Mouse (Mus musculus): ENCODE results near the gene Garnl3. TPM values are rescaled to one million over a fixed set of nuclear protein-coding genes. Genes with fewer than 3 reads are reported as not detected.

The Garnl3 gene
- polyA plus RNA-seq, 1 experiment from 2014 or later, result 6.3 TPM

GRCm38 (mm10) chr2:33167060-33167459, 35.6 kb upstream of the Garnl3 start:
- no peak overlapping the region for H3K27ac ChIP-seq (ENCODE audit: low read depth, low read length)
- no peak for TF ChIP-seq CTCF (IDR thresholded peaks at IDR 0.05; ENCODE audit: low read depth)
- 73% methylated on average over 3 of the region's 3 CpGs for WGBS
- H3K9me3 ChIP-seq (ENCODE audit: control insufficient read depth), result no peaks in the 10 kb centered on the region
- H3K27me3 ChIP-seq (replicated peaks; ENCODE audit: control insufficient read depth, insufficient read depth, low read length), result no peaks in the 10 kb centered on the region
- peaks cover 10% of the 10 kb centered on the region; the same call in 1 of the 2 replicates for H3K36me3 ChIP-seq (ENCODE audit: control insufficient read depth, insufficient read depth)
- H3K4me3 ChIP-seq (ENCODE audit: low read depth, low read length), result no peak overlapping the region
- no peak for ATAC-seq
- H3K4me2 ChIP-seq (replicated peaks; ENCODE audit: low read depth), result no peak overlapping the region
- no peak overlapping the region for H3K9ac ChIP-seq (ENCODE audit: low read depth, low read length)
- H3K4me1 ChIP-seq (replicated peaks; ENCODE audit: control insufficient read depth, insufficient read depth, low read length), result peaks cover 2% of the 10 kb centered on the region; the same call in 1 of the 2 replicates

GRCm38 (mm10) chr2:33165710-33166374, 34.4 kb upstream of the Garnl3 start:
- no peak; the same call in 1 of the 2 replicates for ATAC-seq
- H3K27me3 ChIP-seq (replicated peaks; ENCODE audit: control insufficient read depth, insufficient read depth, low read length), result no peaks in the 10 kb centered on the region
- H3K9me3 ChIP-seq (ENCODE audit: control insufficient read depth), result no peaks in the 10 kb centered on the region
- no peak for TF ChIP-seq CTCF (IDR thresholded peaks at IDR 0.05; ENCODE audit: low read depth)
- H3K9ac ChIP-seq (ENCODE audit: low read depth, low read length), result no peak overlapping the region
- H3K36me3 ChIP-seq (ENCODE audit: control insufficient read depth, insufficient read depth), result peaks cover 8% of the 10 kb centered on the region; the same call in 1 of the 2 replicates
- no peak overlapping the region for H3K4me3 ChIP-seq (ENCODE audit: low read depth, low read length)
- H3K4me2 ChIP-seq (replicated peaks; ENCODE audit: low read depth), result no peak overlapping the region
- H3K27ac ChIP-seq (ENCODE audit: low read depth, low read length), result no peak overlapping the region; the same call in 1 of the 2 replicates
- WGBS, result 49% methylated on average over 7 of the region's 7 CpGs
- H3K4me1 ChIP-seq (replicated peaks; ENCODE audit: control insufficient read depth, insufficient read depth, low read length), result peaks cover 2% of the 10 kb centered on the region; the same call in 1 of the 2 replicates

- H3K9me3 ChIP-seq (ENCODE audit: control insufficient read depth), result no peaks in the 10 kb centered on the region
- H3K4me3 ChIP-seq (ENCODE audit: low read depth, low read length), result no peak overlapping the region
- no peaks in the 10 kb centered on the region for H3K27me3 ChIP-seq (replicated peaks; ENCODE audit: control insufficient read depth, insufficient read depth, low read length)
- no peak for ATAC-seq
- no peak overlapping the region; the same call in 1 of the 2 replicates for H3K27ac ChIP-seq (ENCODE audit: low read depth, low read length)
- H3K36me3 ChIP-seq (ENCODE audit: control insufficient read depth, insufficient read depth), result peaks cover 8% of the 10 kb centered on the region; the same call in 1 of the 2 replicates
- WGBS, result 63% methylated on average over 4 of the region's 4 CpGs
- no peak overlapping the region for H3K9ac ChIP-seq (ENCODE audit: low read depth, low read length)
- no peak for TF ChIP-seq CTCF (IDR thresholded peaks at IDR 0.05; ENCODE audit: low read depth)
- H3K4me2 ChIP-seq (replicated peaks; ENCODE audit: low read depth), result no peak overlapping the region
- peaks cover 2% of the 10 kb centered on the region; the same call in 1 of the 2 replicates for H3K4me1 ChIP-seq (replicated peaks; ENCODE audit: control insufficient read depth, insufficient read depth, low read length)
These were observed 33.8 kb upstream of the Garnl3 start for GRCm38 (mm10) chr2:33165229-33165628.

DNA sequence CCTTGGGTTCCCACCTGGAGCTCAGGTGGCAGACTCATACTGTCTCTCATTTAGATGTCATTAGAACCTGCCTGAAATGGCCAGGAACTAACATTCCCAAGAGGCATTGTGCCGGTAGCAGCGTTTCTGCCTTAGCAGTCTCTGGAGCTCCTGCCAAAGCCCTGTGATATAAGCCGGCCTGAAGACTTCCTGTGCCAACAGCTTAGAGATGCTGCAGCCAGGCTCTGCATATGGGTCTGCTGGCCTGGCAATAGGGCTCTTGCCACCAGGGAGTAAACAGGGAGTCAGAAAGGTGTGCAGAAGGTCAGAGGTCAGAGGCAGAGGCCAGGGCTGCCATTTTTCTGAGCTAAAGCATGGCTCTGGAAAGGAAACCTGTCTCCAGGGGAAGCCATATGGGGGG, 33.2 kb upstream of the Garnl3 start:
- Histone ChIP-seq H3K9ac (ENCODE audit: low read depth, low read length) (no peak overlapping the region), H3K4me3 (ENCODE audit: low read depth, low read length) (no peak overlapping the region), H3K4me1 (replicated peaks; ENCODE audit: control insufficient read depth, insufficient read depth, low read length) (peaks cover 5% of the 10 kb centered on the region; the same call in 1 of the 2 replicates), H3K27me3 (replicated peaks; ENCODE audit: control insufficient read depth, insufficient read depth, low read length) (no peaks in the 10 kb centered on the region), H3K27ac (ENCODE audit: low read depth, low read length) (no peak overlapping the region), H3K4me2 (replicated peaks; ENCODE audit: low read depth) (no peak overlapping the region), H3K36me3 (ENCODE audit: control insufficient read depth, insufficient read depth) (peaks cover 8% of the 10 kb centered on the region; the same call in 1 of the 2 replicates), H3K9me3 (ENCODE audit: control insufficient read depth) (no peaks in the 10 kb centered on the region)
- 52% methylated on average over 3 of the region's 3 CpGs for WGBS
- no peak for ATAC-seq
- TF ChIP-seq CTCF (IDR thresholded peaks at IDR 0.05; ENCODE audit: low read depth), result no peak

DNA sequence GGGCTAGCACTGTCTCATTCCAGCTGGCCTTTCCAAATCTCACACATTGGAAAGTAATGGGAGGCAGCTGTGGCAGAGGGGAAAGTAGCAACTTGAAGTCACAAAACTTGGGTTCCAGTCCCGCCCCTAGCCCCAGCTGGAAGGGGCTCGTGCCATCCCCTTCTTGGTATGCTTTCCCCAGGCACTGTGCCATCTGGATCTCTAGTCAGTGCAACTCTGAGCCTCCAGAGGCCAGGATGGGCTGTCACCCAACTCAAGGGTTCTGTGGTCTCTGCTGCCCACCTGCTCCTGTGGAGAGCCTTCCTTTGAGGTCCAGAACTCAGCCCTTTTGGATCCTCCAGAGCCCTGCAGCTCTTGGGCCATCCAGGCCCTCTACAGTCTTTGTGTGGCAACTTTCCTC, 30.7 kb upstream of the Garnl3 start:
- Histone ChIP-seq H3K27me3 (replicated peaks; ENCODE audit: control insufficient read depth, insufficient read depth, low read length) (no peaks in the 10 kb centered on the region), H3K9me3 (ENCODE audit: control insufficient read depth) (no peaks in the 10 kb centered on the region), H3K36me3 (ENCODE audit: control insufficient read depth, insufficient read depth) (no peaks in the 10 kb centered on the region; the same call in 1 of the 2 replicates), H3K4me1 (replicated peaks; ENCODE audit: control insufficient read depth, insufficient read depth, low read length) (peaks cover 5% of the 10 kb centered on the region; the same call in 1 of the 2 replicates), H3K4me2 (replicated peaks; ENCODE audit: low read depth) (no peak overlapping the region), H3K27ac (ENCODE audit: low read depth, low read length) (no peak overlapping the region), H3K4me3 (ENCODE audit: low read depth, low read length) (no peak overlapping the region), H3K9ac (ENCODE audit: low read depth, low read length) (no peak overlapping the region)
- WGBS, result 86% methylated on average over 2 of the region's 2 CpGs
- no peak for TF ChIP-seq CTCF (IDR thresholded peaks at IDR 0.05; ENCODE audit: low read depth)
- no peak for ATAC-seq

DNA sequence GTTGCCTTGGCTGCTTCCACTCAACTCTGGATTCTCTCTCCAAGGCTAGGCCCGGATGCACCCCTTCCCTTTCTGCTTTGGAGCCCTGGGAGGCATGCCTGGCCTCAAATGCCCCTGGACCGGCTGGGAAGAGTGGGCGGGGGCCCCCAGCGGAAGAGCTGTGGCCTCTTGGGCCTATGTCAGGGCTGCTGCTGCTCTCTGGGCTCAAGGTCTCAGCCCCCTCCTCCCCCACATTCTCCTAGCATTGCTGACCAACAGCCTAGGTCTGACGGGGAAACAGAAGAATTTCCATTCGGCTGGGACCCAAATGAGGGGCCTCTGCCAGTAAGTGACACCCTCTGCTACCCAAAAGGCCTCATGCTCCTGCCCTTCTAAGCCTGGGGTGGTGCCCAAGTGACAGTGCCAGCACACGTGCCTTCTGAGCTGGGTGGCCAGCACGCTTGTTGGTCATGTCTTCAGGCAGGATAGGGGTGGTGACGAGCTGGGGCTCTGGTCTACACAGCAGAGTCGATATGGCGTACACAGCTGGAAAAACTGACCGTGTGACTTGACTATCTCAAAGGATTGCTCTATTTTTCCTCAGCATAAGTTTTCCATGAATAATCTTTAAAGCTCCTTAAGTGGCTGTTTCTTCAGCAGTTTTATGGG, 29.0 kb upstream of the Garnl3 start:
- TF ChIP-seq CTCF (IDR thresholded peaks at IDR 0.05; ENCODE audit: low read depth), result no peak
- H3K27ac ChIP-seq (ENCODE audit: low read depth, low read length), result peak overlapping the region; percentile 2; the same call in 1 of the 2 replicates
- no peak for ATAC-seq
- no peaks in the 10 kb centered on the region; the same call in 1 of the 2 replicates for H3K36me3 ChIP-seq (ENCODE audit: control insufficient read depth, insufficient read depth)
- H3K9me3 ChIP-seq (ENCODE audit: control insufficient read depth), result no peaks in the 10 kb centered on the region
- H3K9ac ChIP-seq (ENCODE audit: low read depth, low read length), result no peak overlapping the region
- no peaks in the 10 kb centered on the region for H3K27me3 ChIP-seq (replicated peaks; ENCODE audit: control insufficient read depth, insufficient read depth, low read length)
- no peak overlapping the region for H3K4me2 ChIP-seq (replicated peaks; ENCODE audit: low read depth)
- no peak overlapping the region for H3K4me3 ChIP-seq (ENCODE audit: low read depth, low read length)
- peaks cover 5% of the 10 kb centered on the region; the same call in 1 of the 2 replicates for H3K4me1 ChIP-seq (replicated peaks; ENCODE audit: control insufficient read depth, insufficient read depth, low read length)
- WGBS, result 74% methylated on average over 12 of the region's 12 CpGs

Data from intestine, postnatal 0 days (tissue).